Mouse (Mus musculus) megakaryocyte, embryonic 14.5 days (primary cell): ENCODE results near the gene Mier2.

Experiments
- FLI1 ChIP-seq: IDR thresholded peaks from 2 replicates; pipeline ENCODE4 v1.6.1; 2012; ENCODE audit warnings: low read length, inconsistent platforms, mixed read lengths
- GATA1 ChIP-seq: IDR thresholded peaks from 3 replicates; pipeline ENCODE4 v1.6.1; 2012; ENCODE audit warnings: mixed read lengths, low read length, inconsistent platforms, borderline replicate concordance

DNA sequence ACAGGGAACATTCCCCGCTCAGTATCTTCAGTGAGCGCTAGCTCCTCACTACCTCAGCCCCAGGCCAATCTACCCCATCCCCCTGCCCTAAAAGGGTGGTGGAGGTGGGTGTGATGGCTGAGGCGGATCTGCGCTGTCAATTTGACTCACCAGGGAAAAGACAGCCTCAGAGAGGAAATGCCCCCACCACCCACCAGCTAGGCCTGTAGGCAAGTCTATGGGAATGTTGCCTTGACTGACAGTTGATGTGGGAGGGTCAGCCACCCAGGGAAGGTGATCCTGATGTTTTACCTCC, 42.9 kb upstream of the Mier2 start:
- TF ChIP-seq GATA1 = no peak
- TF ChIP-seq FLI1 = no peak
